Mouse (Mus musculus) left cerebral cortex, postnatal 25 days (tissue): ENCODE measurements at regions not wholly inside any gene's neighbourhood (a gene's known extent, or its start where the extent isn't known, plus 50 kb on each side); places are given as distances from the start of the nearest gene placed in this dataset.

Source experiments
- DNase-seq, 2 experiments: peaks; one replicate each; pipeline ENCODE4 v3.0.0; 2022; ENCODE audit warnings: low spot score in 2 of 2, mixed read lengths in 1 of 2
- intact Hi-C: fragments of 180-260 bp; cut with DNase I; formaldehyde crosslinking; loops from one replicate; pipeline ENCODE4 v1.15.1; 2025

GRCm38 (mm10) chr7:135942826-135943225 is 226.7 kb upstream of the Mki67 start:
- intact Hi-C loops = no loop called here
- no peak for DNase-seq

DNA sequence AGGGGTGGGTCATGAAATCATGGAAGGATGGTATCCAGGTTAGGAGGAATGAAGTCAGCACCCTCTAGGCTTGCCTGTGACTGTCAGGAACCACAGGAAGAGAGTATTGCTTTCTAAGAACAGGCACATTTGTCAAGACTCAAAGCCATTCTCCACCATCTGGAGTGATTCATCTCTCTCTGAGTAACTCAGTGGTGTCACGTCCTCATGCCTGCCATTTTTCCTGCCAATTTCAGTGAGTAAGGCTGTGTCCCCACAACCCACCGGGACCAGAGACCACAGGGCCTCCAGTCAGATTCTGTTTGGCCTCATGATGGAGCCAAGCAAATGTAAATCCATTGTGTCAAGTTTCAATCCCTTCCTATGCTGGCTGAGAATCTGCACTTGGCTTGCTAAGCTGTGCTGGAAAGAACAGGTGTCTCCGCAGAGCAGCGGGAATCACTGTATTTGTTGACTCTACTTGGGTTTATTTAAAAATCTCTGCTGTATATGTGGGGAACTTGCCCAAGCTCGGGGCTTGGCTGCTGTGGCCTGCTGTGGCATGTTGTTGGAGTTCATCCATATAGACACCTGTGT is 230.0 kb upstream of the Mki67 start:
- intact Hi-C loops = no loop called here
- DNase-seq = peak; percentile 18 to 65

GRCm38 (mm10) chr7:135961026-135961425 is 244.9 kb upstream of the Mki67 start:
- intact Hi-C loops = no loop called here
- peak; percentile 39 to 51 for DNase-seq

DNA sequence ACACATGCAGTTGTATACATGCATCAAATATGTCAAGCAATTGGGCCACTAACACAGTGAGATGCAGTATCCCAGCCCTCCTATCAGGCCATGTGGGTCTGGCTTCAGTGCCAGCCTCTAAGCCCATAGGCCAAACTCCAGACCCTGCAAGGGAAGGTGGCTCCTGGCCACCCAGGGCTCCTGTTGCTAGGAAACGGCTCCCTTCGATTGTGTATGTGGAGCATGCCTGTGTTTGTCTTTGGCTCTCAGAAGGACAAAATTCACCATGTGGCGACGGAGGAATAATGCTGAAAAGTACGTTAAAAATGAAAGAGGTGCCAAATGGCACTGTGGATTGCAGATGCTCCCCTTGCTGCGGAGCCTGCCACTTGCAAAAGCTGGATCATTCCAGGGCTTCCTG is 249.4 kb upstream of the Mki67 start:
- peak; percentile 5 to 31 for DNase-seq
- intact Hi-C loops = no loop called here

DNA sequence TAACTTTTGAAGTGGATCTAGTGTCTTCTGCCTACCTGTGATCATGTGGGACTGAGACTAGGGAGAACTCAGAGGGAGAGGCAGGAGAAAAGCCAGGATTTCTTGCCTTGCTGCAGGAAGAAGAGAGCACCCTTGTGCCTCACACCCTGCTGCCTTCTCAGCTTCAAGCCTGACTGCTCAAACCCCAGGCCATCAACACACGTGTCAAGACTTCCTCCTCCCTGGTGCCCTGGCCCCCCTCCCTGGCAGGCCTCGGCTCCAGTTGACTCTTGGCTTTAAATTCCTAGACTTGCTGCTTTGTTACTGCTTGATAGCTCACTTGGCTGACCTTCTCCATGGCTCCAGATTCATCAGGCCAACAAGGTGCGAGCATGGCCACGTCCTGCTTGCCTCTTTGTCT is 250.1 kb upstream of the Mki67 start:
- no peak for DNase-seq
- intact Hi-C loops = no loop called here

DNA sequence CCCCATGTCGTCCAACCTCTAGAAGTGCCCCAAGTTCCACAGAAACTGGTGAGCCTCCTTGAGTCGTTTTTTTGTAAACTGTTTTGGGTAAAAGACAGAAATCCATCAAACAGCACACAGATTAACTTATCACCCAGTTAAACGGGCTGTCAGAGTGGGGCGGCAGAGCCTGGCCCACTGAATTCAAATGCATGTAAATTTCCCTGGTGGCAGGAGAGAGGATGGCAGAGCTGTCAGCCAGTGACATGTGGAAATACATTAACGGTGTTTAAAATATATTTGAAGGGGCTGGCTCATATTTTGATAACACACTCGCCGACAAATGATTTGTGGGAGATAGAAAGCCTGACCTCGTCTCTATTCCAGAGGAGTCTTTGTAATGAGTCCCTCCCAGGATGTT is 252.5 kb upstream of the Mki67 start:
- intact Hi-C loops = no loop called here
- DNase-seq = no peak

DNA sequence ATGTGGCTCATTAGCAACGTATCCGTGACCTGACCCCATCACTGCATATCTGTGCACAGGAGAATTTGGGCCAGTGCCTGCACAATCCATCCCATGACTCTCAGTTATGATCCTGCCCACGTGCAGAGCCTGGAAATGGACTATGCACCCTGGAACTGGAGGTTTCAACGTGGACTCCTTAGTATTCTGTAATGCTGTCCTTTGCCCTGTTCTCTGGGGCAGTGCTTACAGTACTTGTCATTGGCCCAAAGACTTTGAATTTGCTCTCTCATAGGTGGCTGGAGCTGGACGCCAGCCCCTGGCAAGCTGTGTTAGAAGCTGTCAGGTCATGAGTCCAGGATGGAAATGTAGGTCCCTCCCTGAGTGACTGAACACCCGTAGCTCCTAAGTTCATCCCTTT is 269.9 kb upstream of the Mki67 start:
- intact Hi-C loops = no loop called here
- no peak for DNase-seq

GRCm38 (mm10) chr7:135990321-135990720 is 274.2 kb upstream of the Mki67 start:
- intact Hi-C loops = no loop called here

DNA sequence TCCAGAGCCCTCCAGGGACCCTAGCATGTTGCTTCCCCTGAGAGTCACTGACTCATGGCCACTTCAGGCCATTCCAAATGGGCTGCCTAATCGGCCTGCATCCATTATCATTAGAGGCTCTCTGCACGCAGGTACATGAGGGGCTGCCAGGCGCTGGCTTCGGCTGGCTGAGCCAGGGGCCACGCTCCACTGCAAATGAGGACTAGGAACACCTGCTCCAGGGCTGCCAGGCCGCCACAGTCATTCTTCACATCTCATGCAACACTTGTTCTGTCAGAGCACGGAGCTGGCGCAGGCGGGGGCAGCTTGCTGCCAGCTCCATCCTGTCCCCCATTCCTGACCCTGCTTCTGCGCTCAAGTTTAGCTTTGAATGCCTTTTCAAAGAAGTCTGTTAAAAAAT is 280.7 kb upstream of the Mki67 start:
- intact Hi-C loops = no loop called here
- DNase-seq = no peak

More at GRCm38 (mm10) chr7:135990321-135990720, 274.2 kb upstream of the Mki67 start:
- DNase-seq = peak in 1 of 2 experiments; percentile 27

GRCm38 (mm10) chr7:135997640-135998039 is 281.5 kb upstream of the Mki67 start:
- intact Hi-C loops = no loop called here
- no peak for DNase-seq

- intact Hi-C loops = no loop called here
- DNase-seq = no peak
These were observed 286.2 kb upstream of the Mki67 start for GRCm38 (mm10) chr7:136002382-136002781.

DNA sequence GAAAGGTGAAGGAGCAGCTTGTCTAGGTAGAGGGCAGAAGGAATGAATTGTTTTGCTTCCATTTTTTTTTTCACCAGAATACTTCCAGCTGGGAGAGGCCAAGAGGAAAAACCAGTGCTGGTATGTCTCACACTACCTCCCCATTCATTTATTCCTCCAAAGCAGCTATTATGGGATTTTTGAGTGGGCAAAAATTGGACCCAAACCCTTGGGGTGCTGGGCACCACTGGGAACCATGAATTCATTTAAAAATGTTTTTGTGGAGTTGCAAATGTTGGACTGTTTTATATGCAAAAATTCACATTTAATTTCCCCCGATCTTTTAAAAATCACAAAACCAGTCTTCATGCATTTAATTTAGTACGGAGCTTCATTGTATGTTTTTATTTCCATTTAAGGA is 287.1 kb upstream of the Mki67 start:
- intact Hi-C loops = no loop called here
- peak in 1 of 2 experiments; percentile 41 for DNase-seq

- no peak for DNase-seq
- intact Hi-C loops = no loop called here
These were observed 291.8 kb upstream of the Mki67 start for GRCm38 (mm10) chr7:136007796-136008455.

GRCm38 (mm10) chr7:136008486-136008885 is 292.3 kb upstream of the Mki67 start:
- intact Hi-C loops = no loop called here
- no peak for DNase-seq

DNA sequence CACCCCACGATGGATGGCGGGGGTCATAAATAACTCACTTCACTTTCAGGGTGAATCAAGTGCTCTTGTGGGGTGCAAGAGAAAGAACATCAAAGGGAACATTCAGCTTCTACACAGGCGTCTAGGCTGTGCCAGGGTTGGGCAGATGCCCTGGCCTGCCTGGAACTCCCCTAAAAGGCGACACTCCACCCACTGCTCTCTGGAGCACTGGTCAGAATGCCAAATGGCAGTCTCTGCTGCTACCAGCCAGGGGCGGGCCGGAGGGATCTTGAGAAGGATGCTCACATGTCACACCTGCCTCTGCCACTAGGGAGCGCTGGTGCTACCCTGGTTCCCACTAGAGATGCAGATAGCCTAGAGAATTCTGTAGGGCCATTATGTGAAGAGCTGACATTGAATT is 293.9 kb upstream of the Mki67 start:
- peak; percentile 67 to 71 for DNase-seq
- intact Hi-C loops = no loop called here

DNA sequence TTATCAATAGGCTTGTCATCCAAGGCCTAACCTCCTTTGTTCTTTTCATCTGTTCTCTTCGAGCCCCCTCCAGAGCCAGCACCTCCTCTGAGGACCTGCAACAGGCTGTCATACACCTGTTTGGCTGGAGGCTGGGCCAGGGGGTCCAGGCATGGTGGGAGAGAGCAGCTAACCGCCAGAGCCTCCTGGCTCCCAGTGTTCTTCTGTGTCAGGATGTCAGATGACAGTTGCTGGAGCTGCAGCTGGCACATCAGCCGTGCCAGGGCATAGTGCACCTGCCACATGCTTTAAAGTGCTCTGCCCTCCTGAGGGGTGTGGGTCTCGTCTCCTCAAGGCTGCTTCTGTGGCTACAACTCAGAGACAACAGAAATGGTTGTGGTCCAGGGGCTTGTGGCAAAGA is 298.5 kb upstream of the Mki67 start:
- no peak for DNase-seq
- intact Hi-C loops = no loop called here

- intact Hi-C loops = no loop called here
- DNase-seq = no peak
These were observed 300.8 kb upstream of the Mki67 start for GRCm38 (mm10) chr7:136016918-136017317.

- intact Hi-C loops = no loop called here
- no peak for DNase-seq
These were observed 304.4 kb upstream of the Mki67 start for GRCm38 (mm10) chr7:136020577-136020976.

- no peak for DNase-seq
- intact Hi-C loops = no loop called here
These were observed 304.9 kb upstream of the Mki67 start for GRCm38 (mm10) chr7:136021071-136021470.

- intact Hi-C loops = no loop called here
- DNase-seq = no peak
These were observed 306.8 kb upstream of the Mki67 start for GRCm38 (mm10) chr7:136022781-136023448.

DNA sequence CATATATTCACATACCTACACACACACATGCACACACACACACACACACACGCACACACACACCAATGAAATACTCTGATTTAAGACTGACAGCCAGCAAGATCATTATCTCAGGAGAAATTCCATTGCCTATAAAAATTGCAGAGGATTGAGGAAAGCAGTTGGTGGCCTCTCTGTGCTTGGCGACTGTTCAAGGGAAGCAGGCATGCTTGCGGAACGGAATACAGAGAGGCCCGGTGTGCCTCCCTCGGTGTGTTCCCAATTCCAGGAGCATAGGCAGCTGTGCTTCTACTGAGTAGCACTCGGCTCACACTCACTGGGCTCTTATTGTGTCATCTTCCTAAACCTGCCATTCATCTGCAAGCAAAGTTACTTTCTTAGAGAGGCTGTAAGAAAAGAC is 310.3 kb upstream of the Mki67 start:
- intact Hi-C loops = no loop called here
- peak in 1 of 2 experiments; percentile 13 for DNase-seq
